Comparison of ENCODE assay signal across 24 mouse cellular contexts in the genomic region with DNA sequence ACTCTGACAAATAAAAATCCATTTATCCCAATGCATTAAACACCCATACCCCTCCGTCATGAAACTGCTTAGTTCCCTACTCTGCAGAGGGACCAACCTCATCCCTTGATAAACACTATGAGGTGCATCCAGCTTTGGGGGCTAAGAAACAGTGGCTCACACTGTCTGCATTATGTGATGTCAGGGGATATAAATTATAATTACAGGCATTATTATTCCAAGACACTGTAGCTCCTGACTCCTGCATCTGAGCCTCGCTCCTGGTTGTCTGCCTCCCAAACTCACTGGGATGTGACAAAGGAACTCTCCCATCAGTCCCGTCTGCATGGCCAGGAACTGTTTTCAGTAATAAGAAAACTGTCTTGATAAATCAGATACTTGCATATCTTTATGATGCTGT.
A peak's percentile ranks its signal among the peaks of the same experiment; 100 is the strongest.
DNase-seq lines count a peak whose midpoint lies in the region; ATAC-seq lines count a peak whose summit lies in the region.
"Had no signal": no experiment of that assay in that cellular context is flagged by ENCODE, and none has a peak within 500 bp of the region (broad histone marks: within the 10 kb centered on the region; RNA-seq: fewer than 3 reads in every experiment).

No protein-coding gene starts in this region.

- ATAC-seq in forebrain, embryonic 12.5 days (ENCODE audit: low FRiP score) = no peak
- no peak for ATAC-seq in forebrain, embryonic 11.5 days (replicated peaks; ENCODE audit: low FRiP score)
- no peak for ATAC-seq in hindbrain, embryonic 14.5 days (ENCODE audit: low FRiP score)
- peak; percentile 27; the same call in 1 of the 2 replicates for ATAC-seq in midbrain, embryonic 13.5 days
- ATAC-seq in midbrain, embryonic 16.5 days = no peak
- ATAC-seq: activated CD4-positive, CD25-positive, alpha-beta regulatory T cell, adult 4 months; intestine, embryonic 15.5 days; liver, postnatal 0 days had no signal

- DNase-seq in forebrain, embryonic 11.5 days (ENCODE audit: low spot score) = no peak
- no peak for DNase-seq in hindbrain, embryonic 14.5 days (ENCODE audit: low spot score)
- DNase-seq in hindbrain, embryonic 10.5 days (ENCODE audit: low spot score) = no peak
- no peak for DNase-seq in cerebellum, adult 11 months
- DNase-seq: adrenal gland, adult 8-10 months; cerebellum, adult 18-20 months; cerebellum, postnatal 14 days; gastrocnemius, postnatal 36 days; kidney, adult 9 months; liver, postnatal 0 days; lung, postnatal 14 days; right cerebral cortex, adult 18-20 months; thymus, adult 18-20 months; thymus, postnatal 36 days had no signal

- no peaks in the 10 kb centered on the region for H3K27me3 ChIP-seq in forebrain, embryonic 12.5 days
- H3K27me3 ChIP-seq in forebrain, embryonic 11.5 days (ENCODE audit: control insufficient read depth, insufficient read depth, low read length) = no peaks in the 10 kb centered on the region
- no peaks in the 10 kb centered on the region for H3K27me3 ChIP-seq in hindbrain, embryonic 14.5 days (ENCODE audit: control insufficient read depth, insufficient read depth, low read length)
- H3K27me3 ChIP-seq in hindbrain, embryonic 10.5 days (ENCODE audit: insufficient read depth, poor library complexity, severe bottlenecking) = no peaks in the 10 kb centered on the region
- H3K27me3 ChIP-seq in midbrain, embryonic 13.5 days = no peaks in the 10 kb centered on the region
- no peaks in the 10 kb centered on the region for H3K27me3 ChIP-seq in midbrain, embryonic 16.5 days (ENCODE audit: control insufficient read depth, insufficient read depth, low read depth, low read length)
- H3K27me3 ChIP-seq: heart, embryonic 15.5 days; intestine, embryonic 15.5 days; neural tube, embryonic 15.5 days; stomach, embryonic 15.5 days had no signal

- peak overlapping the region; percentile 42; the same call in 1 of the 2 replicates for H3K27ac ChIP-seq in forebrain, embryonic 12.5 days
- no peak overlapping the region for H3K27ac ChIP-seq in forebrain, embryonic 11.5 days (ENCODE audit: low read depth, low read length)
- peak overlapping the region; percentile 23; the same call in 1 of the 2 replicates for H3K27ac ChIP-seq in hindbrain, embryonic 14.5 days
- H3K27ac ChIP-seq in hindbrain, embryonic 10.5 days = no peak overlapping the region
- H3K27ac ChIP-seq in midbrain, embryonic 13.5 days = 0 out of 2 replicates have a peak overlapping the region, but pooled peaks have one; percentile 16
- no peak overlapping the region; the same call in 1 of the 2 replicates for H3K27ac ChIP-seq in midbrain, embryonic 16.5 days (ENCODE audit: low read length)
- H3K27ac ChIP-seq: heart, embryonic 15.5 days; intestine, embryonic 15.5 days; neural tube, embryonic 15.5 days; stomach, embryonic 15.5 days had no signal

- no peak overlapping the region for H3K4me2 ChIP-seq in forebrain, embryonic 12.5 days
- no peak overlapping the region for H3K4me2 ChIP-seq in forebrain, embryonic 11.5 days (ENCODE audit: low read depth, low read length, severe bottlenecking)
- H3K4me2 ChIP-seq in hindbrain, embryonic 14.5 days (replicated peaks) = no peak overlapping the region
- H3K4me2 ChIP-seq in midbrain, embryonic 13.5 days (replicated peaks) = no peak overlapping the region
- no peak overlapping the region for H3K4me2 ChIP-seq in midbrain, embryonic 16.5 days (ENCODE audit: low read length)
- H3K4me2 ChIP-seq: heart, embryonic 15.5 days; intestine, embryonic 15.5 days; liver, embryonic 11.5 days; midbrain, embryonic 11.5 days; neural tube, embryonic 15.5 days; stomach, embryonic 15.5 days had no signal

- no peak overlapping the region for H3K4me3 ChIP-seq in forebrain, embryonic 12.5 days (replicated peaks)
- no peak overlapping the region for H3K4me3 ChIP-seq in forebrain, embryonic 11.5 days (ENCODE audit: low read depth, low read length)
- no peak overlapping the region for H3K4me3 ChIP-seq in hindbrain, embryonic 14.5 days (replicated peaks; ENCODE audit: low read length)
- no peak overlapping the region for H3K4me3 ChIP-seq in hindbrain, embryonic 10.5 days
- no peak overlapping the region for H3K4me3 ChIP-seq in midbrain, embryonic 13.5 days (replicated peaks)
- H3K4me3 ChIP-seq in midbrain, embryonic 16.5 days (ENCODE audit: low read depth, low read length) = no peak overlapping the region
- H3K4me3 ChIP-seq: heart, embryonic 15.5 days; intestine, embryonic 15.5 days; neural tube, embryonic 15.5 days; stomach, embryonic 15.5 days had no signal

- no peaks in the 10 kb centered on the region for H3K9me3 ChIP-seq in forebrain, embryonic 12.5 days
- H3K9me3 ChIP-seq in forebrain, embryonic 11.5 days (ENCODE audit: control insufficient read depth, low read length) = no peaks in the 10 kb centered on the region
- H3K9me3 ChIP-seq in hindbrain, embryonic 14.5 days (ENCODE audit: control insufficient read depth, low read length) = no peaks in the 10 kb centered on the region
- H3K9me3 ChIP-seq in hindbrain, embryonic 10.5 days = no peaks in the 10 kb centered on the region
- no peaks in the 10 kb centered on the region for H3K9me3 ChIP-seq in midbrain, embryonic 13.5 days
- H3K9me3 ChIP-seq in midbrain, embryonic 16.5 days (replicated peaks; ENCODE audit: control insufficient read depth, low read length, poor library complexity, severe bottlenecking) = no peaks in the 10 kb centered on the region
- H3K9me3 ChIP-seq: heart, embryonic 15.5 days; intestine, embryonic 15.5 days; neural tube, embryonic 15.5 days; stomach, embryonic 15.5 days had no signal

- H3K4me1 ChIP-seq in forebrain, embryonic 12.5 days = peaks cover 30% of the 10 kb centered on the region
- no peaks in the 10 kb centered on the region for H3K4me1 ChIP-seq in forebrain, embryonic 11.5 days (replicated peaks; ENCODE audit: control insufficient read depth, insufficient read depth, low read length)
- peaks cover 5% of the 10 kb centered on the region for H3K4me1 ChIP-seq in hindbrain, embryonic 14.5 days (replicated peaks; ENCODE audit: control insufficient read depth, insufficient read depth, low read length)
- peaks cover 16% of the 10 kb centered on the region; the same call in 1 of the 2 replicates for H3K4me1 ChIP-seq in hindbrain, embryonic 10.5 days (replicated peaks)
- H3K4me1 ChIP-seq in midbrain, embryonic 13.5 days (replicated peaks) = peaks cover 25% of the 10 kb centered on the region
- H3K4me1 ChIP-seq in midbrain, embryonic 16.5 days (ENCODE audit: control insufficient read depth, insufficient read depth, low read length) = peaks cover 14% of the 10 kb centered on the region
- H3K4me1 ChIP-seq: intestine, embryonic 15.5 days had no signal

- no peak overlapping the region for H3K9ac ChIP-seq in forebrain, embryonic 12.5 days
- no peak overlapping the region for H3K9ac ChIP-seq in forebrain, embryonic 11.5 days (ENCODE audit: low read length)
- no peak overlapping the region for H3K9ac ChIP-seq in hindbrain, embryonic 14.5 days
- no peak overlapping the region for H3K9ac ChIP-seq in midbrain, embryonic 13.5 days (replicated peaks)
- no peak overlapping the region for H3K9ac ChIP-seq in midbrain, embryonic 16.5 days (ENCODE audit: low read depth, low read length)
- H3K9ac ChIP-seq: heart, embryonic 15.5 days; intestine, embryonic 15.5 days; liver, postnatal 0 days; neural tube, embryonic 15.5 days; stomach, embryonic 15.5 days had no signal

- H3K36me3 ChIP-seq in forebrain, embryonic 12.5 days (replicated peaks) = no peaks in the 10 kb centered on the region
- H3K36me3 ChIP-seq in forebrain, embryonic 11.5 days (ENCODE audit: control insufficient read depth, insufficient read depth, low read length) = no peaks in the 10 kb centered on the region
- H3K36me3 ChIP-seq in hindbrain, embryonic 14.5 days (replicated peaks; ENCODE audit: control insufficient read depth, insufficient read depth) = no peaks in the 10 kb centered on the region
- H3K36me3 ChIP-seq in hindbrain, embryonic 10.5 days = no peaks in the 10 kb centered on the region
- H3K36me3 ChIP-seq in midbrain, embryonic 13.5 days = no peaks in the 10 kb centered on the region
- no peaks in the 10 kb centered on the region for H3K36me3 ChIP-seq in midbrain, embryonic 16.5 days (ENCODE audit: control insufficient read depth, insufficient read depth, low read length)
- H3K36me3 ChIP-seq: heart, embryonic 15.5 days; intestine, embryonic 15.5 days; neural tube, embryonic 15.5 days; stomach, embryonic 15.5 days had no signal

- 71% methylated on average over 3 of the region's 3 CpGs for WGBS in forebrain, embryonic 12.5 days
- 68% methylated on average over 3 of the region's 3 CpGs for WGBS in forebrain, embryonic 11.5 days
- 39% methylated on average over 3 of the region's 3 CpGs for WGBS in hindbrain, embryonic 14.5 days
- 79% methylated on average over 3 of the region's 3 CpGs for WGBS in hindbrain, embryonic 10.5 days
- 57% methylated on average over 3 of the region's 3 CpGs for WGBS in midbrain, embryonic 13.5 days
- WGBS in midbrain, embryonic 16.5 days = 61% methylated on average over 3 of the region's 3 CpGs

Comparison
In these comparisons a context has a peak if more than half of its experiments do, and no peak if none do; other contexts are left out.
1. H3K27ac ChIP-seq: peak in forebrain, embryonic 12.5 days (single experiment), hindbrain, embryonic 14.5 days (single experiment) and midbrain, embryonic 13.5 days (single experiment); none in forebrain, embryonic 11.5 days (single experiment), hindbrain, embryonic 10.5 days (single experiment) and midbrain, embryonic 16.5 days (single experiment).